Mouse (Mus musculus): ENCODE measurements around the gene Dsel.

Gene Dsel

GRCm38 (mm10) chr1:111864779-111865165, at the start of gene Dsel:
Dsel (minus strand) TSS chr1:111864918.
- DNase-seq (ENCODE audit: low spot score in 2 of 2) = peak; percentile 88 to 90

DNA sequence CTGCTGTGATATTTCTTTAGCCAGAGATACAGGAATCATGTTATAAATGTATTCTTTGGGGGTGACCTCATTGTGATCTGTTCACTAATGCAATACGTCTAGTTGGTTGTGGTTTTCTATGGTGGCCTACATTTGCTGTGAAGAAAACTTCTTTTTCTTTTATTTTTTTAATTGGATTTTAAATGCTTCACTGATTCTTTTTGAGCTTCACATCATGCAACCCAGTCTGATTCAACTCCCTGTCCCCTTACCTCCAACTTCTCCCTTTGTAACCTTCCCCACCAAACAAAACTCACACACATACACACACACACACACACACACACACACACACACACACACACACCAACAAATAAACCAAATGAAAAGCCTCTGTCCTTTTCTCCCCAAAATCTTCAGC, 46.7 kb upstream of the Dsel start:
- DNase-seq (ENCODE audit: low spot score in 2 of 2) = no peak

- no peak for DNase-seq (ENCODE audit: low spot score in 2 of 2)
Observed at GRCm38 (mm10) chr1:111883336-111883735, 18.6 kb upstream of the Dsel start.

DNA sequence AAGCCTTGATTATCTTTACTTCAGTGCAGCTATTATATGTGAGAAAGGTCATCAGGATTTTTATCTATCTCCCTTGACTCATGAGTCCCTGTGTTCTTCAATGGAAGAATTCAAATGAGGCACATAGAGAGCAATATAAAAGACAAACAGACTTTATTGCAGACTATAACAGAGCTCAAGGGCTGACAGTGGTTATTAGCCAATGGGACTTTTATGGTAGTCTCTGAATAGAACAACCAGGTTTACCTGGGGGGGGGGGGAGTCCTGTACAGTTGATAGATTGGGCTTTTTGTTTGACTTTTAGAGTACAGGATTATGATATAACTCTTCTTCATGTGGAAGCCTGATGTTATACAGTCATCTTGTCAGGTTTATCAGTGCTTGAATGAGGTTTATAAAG, 11.1 kb upstream of the Dsel start:
- no peak for DNase-seq (ENCODE audit: low spot score in 2 of 2)

DNA sequence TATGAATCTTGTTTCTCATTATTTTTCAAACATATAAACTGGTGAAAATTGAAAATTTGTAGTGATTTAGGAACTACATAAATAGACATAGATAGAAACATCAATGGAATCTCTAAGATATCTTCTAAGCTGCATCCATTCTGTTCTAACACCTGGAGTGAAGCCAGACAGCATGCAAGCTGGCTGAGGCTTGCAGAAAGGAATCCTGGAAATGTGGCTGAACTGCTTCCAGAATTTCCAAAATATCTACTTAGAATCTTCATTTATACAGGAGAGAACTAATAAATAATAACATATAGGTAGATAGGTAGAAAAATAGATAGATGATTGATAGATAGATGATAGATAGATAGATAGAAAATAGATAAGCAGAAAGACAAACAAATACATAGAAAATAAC, 8.5 kb upstream of the Dsel start:
- DNase-seq (ENCODE audit: low spot score in 2 of 2) = no peak

DNA sequence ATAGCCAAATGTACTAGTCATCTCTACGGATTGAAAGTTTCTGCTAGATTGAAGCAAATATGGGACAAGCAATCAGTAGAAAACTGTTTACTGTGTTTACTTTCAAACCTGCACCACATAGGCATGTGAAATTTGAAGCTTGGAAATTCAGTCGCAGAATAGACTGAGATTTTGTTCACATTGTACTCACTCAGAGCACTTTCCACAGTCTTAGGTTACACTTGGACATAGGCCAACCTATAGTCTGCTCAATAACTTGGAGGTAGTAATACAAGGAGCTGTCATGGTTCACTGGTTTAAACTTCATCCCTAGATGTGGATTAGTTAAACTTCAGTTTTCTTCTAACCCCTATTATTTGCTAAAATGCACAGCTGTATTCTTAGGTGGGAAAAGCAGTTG, 749 bp upstream of the Dsel start:
- no peak for DNase-seq (ENCODE audit: low spot score in 2 of 2)

DNA sequence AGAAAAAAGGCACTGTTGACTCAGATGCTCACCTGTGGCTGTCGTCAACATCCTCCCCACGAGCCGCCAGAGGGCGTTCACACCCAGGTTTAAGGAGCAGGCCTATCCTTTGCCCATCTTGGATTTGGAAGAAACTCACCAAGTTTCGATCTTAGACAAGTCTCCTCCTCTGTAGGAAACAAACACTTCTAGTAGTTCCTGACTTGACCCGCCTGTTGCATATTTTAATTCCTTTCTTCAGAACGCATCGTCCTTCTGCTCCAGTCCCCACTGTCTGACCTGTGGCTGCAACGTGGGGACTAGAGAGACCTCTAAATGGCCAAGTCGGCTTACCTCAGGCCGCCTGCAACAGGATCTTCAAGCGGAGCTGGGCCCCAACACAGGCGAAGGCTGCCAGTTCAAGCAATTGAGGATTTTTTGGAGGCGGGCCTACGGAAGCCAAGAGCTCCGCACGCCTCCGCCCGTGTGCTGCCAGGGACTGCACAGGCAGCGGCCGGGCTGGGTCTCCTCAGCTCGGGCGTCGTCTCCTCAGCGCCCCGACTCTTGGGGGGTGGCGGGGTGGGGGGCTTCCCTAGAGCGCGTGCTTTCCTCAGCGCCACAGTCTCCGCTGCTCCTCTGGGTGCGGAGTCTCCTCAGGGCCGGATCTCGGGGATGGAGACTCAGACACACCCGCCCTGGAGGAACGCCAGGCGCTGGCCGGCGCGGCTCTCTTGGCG, 497 bp downstream of the Dsel start:
- peak; percentile 68 to 82 for DNase-seq (ENCODE audit: low spot score in 2 of 2)

DNA sequence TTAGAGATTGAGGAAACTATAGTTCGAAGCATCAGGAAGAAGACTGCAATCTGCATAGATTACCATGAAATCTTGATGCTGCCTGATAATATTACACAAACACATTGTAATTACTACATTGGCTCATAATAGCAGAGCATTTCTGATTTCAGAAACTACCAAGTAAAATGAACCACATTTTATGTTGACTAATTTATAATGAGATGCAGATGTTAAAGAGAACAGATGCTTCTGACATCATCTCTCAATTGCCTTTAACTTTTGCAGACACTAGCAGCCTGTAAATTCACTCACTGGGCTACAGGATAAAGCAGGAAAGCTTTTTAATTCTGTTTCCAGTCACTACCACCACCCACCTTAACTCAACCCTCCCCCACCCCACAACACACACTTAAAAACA, 6.9 kb downstream of the Dsel start:
- no peak for DNase-seq (ENCODE audit: low spot score in 2 of 2)

DNA sequence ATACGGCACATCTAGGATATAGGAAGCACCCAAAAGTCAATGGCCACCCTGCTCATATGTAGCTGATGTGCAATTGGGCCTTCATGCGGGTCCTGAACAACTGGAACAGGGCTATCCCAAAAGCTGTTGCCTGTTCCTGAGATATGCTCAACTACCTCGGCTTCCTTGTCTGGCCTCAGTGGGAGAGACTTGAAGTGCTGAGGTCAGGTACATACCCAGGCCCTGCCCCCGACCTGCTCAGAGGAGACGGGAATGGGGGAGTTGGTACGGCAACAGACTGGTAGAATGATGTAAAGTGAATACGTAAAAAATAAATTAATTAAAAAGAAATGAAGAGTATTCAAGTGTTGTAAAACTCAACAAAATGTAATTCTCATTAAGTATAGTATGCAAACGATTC, 12.3 kb downstream of the Dsel start:
- no peak for DNase-seq (ENCODE audit: low spot score in 2 of 2)

DNA sequence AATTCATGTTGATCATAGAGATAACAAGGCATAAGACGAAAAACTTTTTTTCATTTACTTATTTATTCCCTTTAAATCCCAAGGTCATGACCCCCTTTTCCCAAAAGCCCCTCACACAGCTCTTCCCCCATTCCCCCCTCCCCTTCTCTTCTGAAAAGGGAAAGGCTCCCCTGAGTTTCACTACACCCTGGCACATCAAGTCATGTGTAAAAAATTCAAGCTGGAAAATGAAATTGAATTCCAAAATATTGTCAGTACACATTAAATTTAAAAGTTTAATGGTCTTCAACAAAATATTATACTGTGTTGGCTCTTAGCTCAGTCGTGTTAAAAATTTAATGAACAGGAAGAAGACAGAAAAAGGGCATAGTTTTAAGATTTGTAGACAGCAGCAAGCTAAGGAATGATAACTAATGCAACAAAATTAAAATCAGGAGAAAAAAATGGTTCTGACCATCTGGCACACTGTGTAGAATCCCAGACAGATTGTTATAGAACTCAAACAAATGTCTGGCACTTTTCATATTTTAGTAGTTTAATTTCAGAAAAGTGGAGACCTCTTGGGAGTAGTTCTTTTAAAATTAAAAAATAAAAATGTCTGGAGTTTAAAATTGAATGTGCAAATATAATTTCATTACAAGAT, 31.0 kb downstream of the Dsel start:
- peak in 1 of 2 experiments; percentile 19 for DNase-seq (ENCODE audit: low spot score in 2 of 2)
